Mouse (Mus musculus): ENCODE measurements around the gene 2310030G06Rik.

- TF ChIP-seq HCFC1 (IDR thresholded peaks at IDR 0.05; ENCODE audit: borderline replicate concordance, insufficient read depth, low read length): no peak
- no peak for TF ChIP-seq ZC3H11A (IDR thresholded peaks at IDR 0.05; ENCODE audit: borderline replicate concordance, low read depth, low read length)
Observed at GRCm38 (mm10) chr9:50725921-50726590, 20.3 kb downstream of the 2310030G06Rik start.

All from ES-E14 (cell line).